Mouse (Mus musculus) stomach, embryonic 15.5 days (tissue): Measurements from ENCODE around the gene Eml3. TPM values are rescaled to one million over a fixed set of nuclear protein-coding genes. Genes with fewer than 3 reads are reported as not detected.
"Not testable (repeated sequence)": the region's sequence is repeated elsewhere in the genome, so short reads cannot be mapped to it uniquely, and the experiment has no call there.

Source experiments
- ATAC-seq: fragments of 200-750 bp; cut with Nextera tagmentation; 2 replicates; pipeline ENCODE4 v1.8.0; 2017; ENCODE audit warnings: low read depth, moderate number of reproducible peaks, moderate TSS enrichment; ENCODE audit not compliant: insufficient read depth, low FRiP score
- H3K27ac ChIP-seq: fragments of 300-500 bp; sonication (generic); 2 replicates; pipeline ENCODE4 v1.5.1; 2015; ENCODE audit warnings: mild to moderate bottlenecking, inconsistent platforms
- H3K27me3 ChIP-seq: fragments of 300-500 bp; sonication (generic); replicated peaks from 2 replicates; pipeline ENCODE4 v1.6.1; 2015; ENCODE audit warnings: inconsistent platforms
- H3K36me3 ChIP-seq: fragments of 300-500 bp; sonication (generic); 2 replicates; pipeline ENCODE4 v1.6.1; 2015; ENCODE audit warnings: inconsistent platforms
- H3K4me1 ChIP-seq: fragments of 300-500 bp; sonication (generic); 2 replicates; pipeline ENCODE4 v1.6.1; 2015; ENCODE audit warnings: inconsistent platforms
- H3K4me2 ChIP-seq: fragments of 300-500 bp; sonication (generic); 2 replicates; pipeline ENCODE4 v1.6.1; 2015; ENCODE audit warnings: mild to moderate bottlenecking, inconsistent platforms
- H3K4me3 ChIP-seq: fragments of 300-500 bp; sonication (generic); replicated peaks from 2 replicates; pipeline ENCODE4 v1.5.1; 2015; ENCODE audit warnings: inconsistent platforms
- H3K9ac ChIP-seq: fragments of 300-500 bp; sonication (generic); 2 replicates; pipeline ENCODE4 v1.6.1; 2015; ENCODE audit warnings: inconsistent platforms
- H3K9me3 ChIP-seq: fragments of 300-500 bp; sonication (generic); 2 replicates; pipeline ENCODE4 v1.6.1; 2016; ENCODE audit warnings: inconsistent platforms
- WGBS: fragments of 180-500 bp; shearing (Covaris S2); methylation state at CpG from one replicate; pipeline ENCODE4 v1.1.7; 2015; 5-methylcytosine and 5-hydroxymethylcytosine counted together
- polyA plus RNA-seq: library from polyadenylated mRNA; unstranded; fragments of >200 nt; fragmentation: Nextera tagmentation; extraction: Ambion mirVana; gene quantifications from 2 replicates; pipeline ENCODE4 v1.2.1, GENCODE M21; 2015

Eml3 gene
- polyA plus RNA-seq, 1 experiment from 2014 or later, result 31.7 TPM

- H3K9ac ChIP-seq, ATAC-seq, H3K9me3 ChIP-seq, H3K27ac ChIP-seq, H3K27me3 ChIP-seq, H3K4me3 ChIP-seq, H3K4me2 ChIP-seq: not testable (repeated sequence)
- H3K4me1 ChIP-seq, result peaks cover 33% of the 10 kb centered on the region
- 83% methylated on average over 5 of the region's 5 CpGs for WGBS
- peaks cover 13% of the 10 kb centered on the region for H3K36me3 ChIP-seq
These were observed 33.1 kb upstream of the Eml3 start for GRCm38 (mm10) chr19:8896231-8896630.

GRCm38 (mm10) chr19:8897211-8897864, 32.0 kb upstream of the Eml3 start:
- not testable (repeated sequence) for H3K9me3 ChIP-seq, H3K27me3 ChIP-seq
- 22% methylated on average over 21 of the region's 21 CpGs for WGBS
- H3K36me3 ChIP-seq, result peaks cover 17% of the 10 kb centered on the region
- peak overlapping the region; percentile 66 for H3K4me3 ChIP-seq
- H3K4me1 ChIP-seq, result peaks cover 33% of the 10 kb centered on the region
- H3K4me2 ChIP-seq, result peak overlapping the region; percentile 60
- peak; percentile 28 for ATAC-seq
- peak overlapping the region; percentile 91 for H3K27ac ChIP-seq
- peak overlapping the region; percentile 55 for H3K9ac ChIP-seq

GRCm38 (mm10) chr19:8897865-8898495, 31.4 kb upstream of the Eml3 start, which contains the start of gene Ganab:
Gene Ganab, plus strand, starts transcription at chr19:8898071.
- peak within 1 kb of the TSS; percentile 66 for H3K4me3 ChIP-seq
- under 1% methylated on average over 53 of the region's 53 CpGs for whole genome bisulfite sequencing
- H3K9me3 ChIP-seq, result no peaks in the 10 kb centered on the region
- H3K4me2 ChIP-seq, result peak within 1 kb of the TSS; percentile 69
- no peaks in the 10 kb centered on the region for H3K27me3 ChIP-seq
- peaks cover 21% of the 10 kb centered on the region for H3K36me3 ChIP-seq
- peaks cover 33% of the 10 kb centered on the region for H3K4me1 ChIP-seq
- H3K9ac ChIP-seq, result peak within 1 kb of the TSS; percentile 84
- H3K27ac ChIP-seq, result peak within 1 kb of the TSS; percentile 92
- ATAC-seq, result peak; percentile 99

GRCm38 (mm10) chr19:8898576-8898975, 30.8 kb upstream of the Eml3 start:
- H3K27ac ChIP-seq, result peak overlapping the region; percentile 92
- peak overlapping the region; percentile 66 for H3K4me3 ChIP-seq
- H3K9me3 ChIP-seq, result no peaks in the 10 kb centered on the region
- peaks cover 32% of the 10 kb centered on the region for H3K4me1 ChIP-seq
- H3K4me2 ChIP-seq, result peak overlapping the region; percentile 69
- H3K36me3 ChIP-seq, result peaks cover 25% of the 10 kb centered on the region
- WGBS, result 3% methylated on average over 13 of the region's 13 CpGs
- H3K27me3 ChIP-seq, result no peaks in the 10 kb centered on the region
- peak overlapping the region; percentile 84 for H3K9ac ChIP-seq
- no peak for ATAC-seq

- Histone ChIP-seq H3K27ac (no peak overlapping the region), H3K4me3 (peak overlapping the region; percentile 66), H3K36me3 (peaks cover 29% of the 10 kb centered on the region), H3K4me1 (peaks cover 27% of the 10 kb centered on the region), H3K4me2 (peak overlapping the region; percentile 69), H3K27me3 (no peaks in the 10 kb centered on the region), H3K9ac (peak overlapping the region; percentile 35), H3K9me3 (no peaks in the 10 kb centered on the region)
- no peak for ATAC-seq
- WGBS, result 26% methylated on average over 3 of the region's 3 CpGs
These were observed 30.3 kb upstream of the Eml3 start for GRCm38 (mm10) chr19:8899079-8899478.

- no peak for ATAC-seq
- Histone ChIP-seq H3K27ac (no peak overlapping the region), H3K27me3 (no peaks in the 10 kb centered on the region), H3K4me2 (no peak overlapping the region), H3K9me3 (no peaks in the 10 kb centered on the region), H3K36me3 (peaks cover 45% of the 10 kb centered on the region), H3K4me3 (no peak overlapping the region), H3K4me1 (peaks cover 8% of the 10 kb centered on the region), H3K9ac (no peak overlapping the region)
- 92% methylated on average over 5 of the region's 5 CpGs for whole genome bisulfite sequencing
These were observed 25.9 kb upstream of the Eml3 start for GRCm38 (mm10) chr19:8903412-8903811.

GRCm38 (mm10) chr19:8908531-8908930, 20.8 kb upstream of the Eml3 start:
- ATAC-seq, result no peak
- Histone ChIP-seq H3K27me3 (no peaks in the 10 kb centered on the region), H3K27ac (no peak overlapping the region), H3K36me3 (peaks cover 78% of the 10 kb centered on the region), H3K4me1 (no peaks in the 10 kb centered on the region), H3K9me3 (no peaks in the 10 kb centered on the region), H3K9ac (no peak overlapping the region), H3K4me2 (no peak overlapping the region), H3K4me3 (no peak overlapping the region)
- 85% methylated on average over 6 of the region's 6 CpGs for WGBS

GRCm38 (mm10) chr19:8911810-8912209, 17.5 kb upstream of the Eml3 start:
- no peaks in the 10 kb centered on the region for H3K27me3 ChIP-seq
- no peak overlapping the region for H3K4me3 ChIP-seq
- peaks cover 94% of the 10 kb centered on the region for H3K36me3 ChIP-seq
- H3K4me2 ChIP-seq, result no peak overlapping the region
- H3K9ac ChIP-seq, result no peak overlapping the region
- ATAC-seq, result no peak
- H3K9me3 ChIP-seq, result no peaks in the 10 kb centered on the region
- no peaks in the 10 kb centered on the region for H3K4me1 ChIP-seq
- WGBS, result 87% methylated on average over 5 of the region's 5 CpGs
- H3K27ac ChIP-seq, result no peak overlapping the region

- Histone ChIP-seq H3K36me3 (peaks cover 73% of the 10 kb centered on the region), H3K9ac (no peak overlapping the region), H3K4me1 (no peaks in the 10 kb centered on the region), H3K4me2 (no peak overlapping the region), H3K4me3 (no peak overlapping the region), H3K27ac (no peak overlapping the region), H3K9me3 (no peaks in the 10 kb centered on the region), H3K27me3 (no peaks in the 10 kb centered on the region)
- 90% methylated on average over 3 of the region's 3 CpGs for WGBS
- no peak for ATAC-seq
These were observed 15.1 kb upstream of the Eml3 start for GRCm38 (mm10) chr19:8914212-8914611.

GRCm38 (mm10) chr19:8919000-8919399, 10.4 kb upstream of the Eml3 start:
- Histone ChIP-seq H3K9me3 (no peaks in the 10 kb centered on the region), H3K27ac (no peak overlapping the region), H3K27me3 (no peaks in the 10 kb centered on the region), H3K4me1 (peaks cover 12% of the 10 kb centered on the region; the same call in 1 of the 2 replicates), H3K4me3 (no peak overlapping the region), H3K9ac (no peak overlapping the region), H3K36me3 (peaks cover 31% of the 10 kb centered on the region), H3K4me2 (no peak overlapping the region)
- 88% methylated on average over 3 of the region's 3 CpGs for WGBS
- ATAC-seq, result no peak

GRCm38 (mm10) chr19:8919684-8920072, 9.7 kb upstream of the Eml3 start:
- 62% methylated on average over 6 of the region's 6 CpGs for WGBS
- peak overlapping the region; percentile 65 for H3K4me2 ChIP-seq
- H3K4me3 ChIP-seq, result peak overlapping the region; percentile 79
- peaks cover 24% of the 10 kb centered on the region for H3K36me3 ChIP-seq
- peak overlapping the region; percentile 89 for H3K27ac ChIP-seq
- peaks cover 12% of the 10 kb centered on the region; the same call in 1 of the 2 replicates for H3K4me1 ChIP-seq
- ATAC-seq, result no peak
- no peak overlapping the region for H3K9ac ChIP-seq
- no peaks in the 10 kb centered on the region for H3K9me3 ChIP-seq
- no peaks in the 10 kb centered on the region for H3K27me3 ChIP-seq

- H3K4me3 ChIP-seq, result peak within 1 kb of the TSS; percentile 79
- WGBS, result 3% methylated on average over 49 of the region's 50 CpGs
- H3K4me2 ChIP-seq, result peak within 1 kb of the TSS; percentile 65
- ATAC-seq, result peak; percentile 97
- H3K27ac ChIP-seq, result peak within 1 kb of the TSS; percentile 89
- peak within 1 kb of the TSS; percentile 64 for H3K9ac ChIP-seq
- H3K27me3 ChIP-seq, result no peaks in the 10 kb centered on the region
- peaks cover 19% of the 10 kb centered on the region for H3K36me3 ChIP-seq
- peaks cover 12% of the 10 kb centered on the region; the same call in 1 of the 2 replicates for H3K4me1 ChIP-seq
- no peaks in the 10 kb centered on the region for H3K9me3 ChIP-seq
These were observed 9.1 kb upstream of the Eml3 start, which contains the start of gene B3gat3 for GRCm38 (mm10) chr19:8920073-8920736. Gene B3gat3, plus strand, starts transcription at chr19:8920374.
